Mouse (Mus musculus): ENCODE data around the gene Igfbp4.

The Igfbp4 gene

GRCm38 (mm10) chr11:99041841-99042780 lies 1.1 kb downstream of the Igfbp4 start:
- no peak for DNase-seq (ENCODE audit: low spot score in 2 of 2)

GRCm38 (mm10) chr11:99042834-99043431 lies 1.9 kb downstream of the Igfbp4 start:
- peak in 1 of 2 experiments; percentile 21 for DNase-seq (ENCODE audit: low spot score in 2 of 2)

- DNase-seq (ENCODE audit: low spot score in 2 of 2): no peak
These were observed 2.6 kb downstream of the Igfbp4 start for GRCm38 (mm10) chr11:99043632-99044031.

- DNase-seq (ENCODE audit: low spot score in 2 of 2): no peak
These were observed 3.3 kb downstream of the Igfbp4 start for GRCm38 (mm10) chr11:99044306-99044705.

GRCm38 (mm10) chr11:99045159-99045889 lies 4.3 kb downstream of the Igfbp4 start:
- no peak for DNase-seq (ENCODE audit: low spot score in 2 of 2)

- DNase-seq (ENCODE audit: low spot score in 2 of 2): no peak
These were observed 6.1 kb downstream of the Igfbp4 start for GRCm38 (mm10) chr11:99047120-99047519.

GRCm38 (mm10) chr11:99047643-99048042 lies 6.6 kb downstream of the Igfbp4 start:
- no peak for DNase-seq (ENCODE audit: low spot score in 2 of 2)

GRCm38 (mm10) chr11:99055143-99055542 lies 14.1 kb downstream of the Igfbp4 start:
- no peak for DNase-seq (ENCODE audit: low spot score in 2 of 2)

- no peak for DNase-seq (ENCODE audit: low spot score in 2 of 2)
These were observed 14.8 kb downstream of the Igfbp4 start for GRCm38 (mm10) chr11:99055571-99056452.

- DNase-seq (ENCODE audit: low spot score in 2 of 2): no peak
These were observed 19.4 kb downstream of the Igfbp4 start for GRCm38 (mm10) chr11:99060435-99060834.

GRCm38 (mm10) chr11:99062661-99063060 lies 21.6 kb downstream of the Igfbp4 start:
- DNase-seq (ENCODE audit: low spot score in 2 of 2): no peak

- no peak for DNase-seq (ENCODE audit: low spot score in 2 of 2)
These were observed 22.5 kb downstream of the Igfbp4 start for GRCm38 (mm10) chr11:99063406-99064131.

- DNase-seq (ENCODE audit: low spot score in 2 of 2): no peak
These were observed 24.3 kb downstream of the Igfbp4 start for GRCm38 (mm10) chr11:99065353-99065752.

GRCm38 (mm10) chr11:99065979-99066378 lies 24.9 kb downstream of the Igfbp4 start:
- peak; percentile 36 to 71 for DNase-seq (ENCODE audit: low spot score in 2 of 2)

- no peak for DNase-seq (ENCODE audit: low spot score in 2 of 2)
These were observed 26.5 kb downstream of the Igfbp4 start for GRCm38 (mm10) chr11:99067591-99067990.

- no peak for DNase-seq (ENCODE audit: low spot score in 2 of 2)
These were observed 27.4 kb downstream of the Igfbp4 start for GRCm38 (mm10) chr11:99068455-99068854.

GRCm38 (mm10) chr11:99071866-99072265 lies 30.8 kb downstream of the Igfbp4 start:
- DNase-seq (ENCODE audit: low spot score in 2 of 2): no peak

- no peak for DNase-seq (ENCODE audit: low spot score in 2 of 2)
These were observed 32.7 kb downstream of the Igfbp4 start for GRCm38 (mm10) chr11:99073781-99074180.

- DNase-seq (ENCODE audit: low spot score in 2 of 2): no peak
These were observed 35.8 kb downstream of the Igfbp4 start for GRCm38 (mm10) chr11:99076744-99077319.

- DNase-seq (ENCODE audit: low spot score in 2 of 2): no peak
These were observed 36.8 kb downstream of the Igfbp4 start for GRCm38 (mm10) chr11:99077869-99078268.

All from spleen, postnatal 10 days (tissue).